Mouse (Mus musculus) limb, embryonic 13.5 days (tissue): ENCODE measurements at regions not wholly inside any gene's neighbourhood (a gene's known extent, or its start where the extent isn't known, plus 50 kb on each side); places are given as distances from the start of the nearest gene placed in this dataset.

Source experiments
- ATAC-seq: fragments of 200-750 bp; cut with Nextera tagmentation; 2 replicates; pipeline ENCODE4 v1.8.0; 2017; ENCODE audit warnings: low read depth, moderate number of reproducible peaks, moderate TSS enrichment; ENCODE audit not compliant: low FRiP score
- H3K27ac ChIP-seq: fragments of 300-500 bp; sonication (generic); 2 replicates; pipeline ENCODE4 v1.5.1; 2015; ENCODE audit warnings: inconsistent platforms, mild to moderate bottlenecking, moderate library complexity
- H3K27me3 ChIP-seq: fragments of 300-500 bp; sonication (generic); 2 replicates; pipeline ENCODE4 v1.6.1; 2015; ENCODE audit warnings: mild to moderate bottlenecking, inconsistent platforms
- H3K36me3 ChIP-seq: fragments of 300-500 bp; sonication (generic); 2 replicates; pipeline ENCODE4 v1.6.1; 2015; ENCODE audit warnings: inconsistent platforms, mild to moderate bottlenecking, moderate library complexity
- H3K4me1 ChIP-seq: fragments of 300-500 bp; sonication (generic); 2 replicates; pipeline ENCODE4 v1.6.1; 2015; ENCODE audit warnings: inconsistent platforms
- H3K4me2 ChIP-seq: fragments of 300-500 bp; sonication (generic); replicated peaks from 2 replicates; pipeline ENCODE4 v1.6.1; 2015; ENCODE audit warnings: inconsistent platforms, mild to moderate bottlenecking, moderate library complexity
- H3K4me3 ChIP-seq: fragments of 300-500 bp; sonication (generic); 2 replicates; pipeline ENCODE4 v1.5.1; 2015; ENCODE audit warnings: moderate library complexity, mild to moderate bottlenecking, inconsistent platforms
- H3K9ac ChIP-seq: fragments of 300-500 bp; sonication (generic); 2 replicates; pipeline ENCODE4 v1.6.1; 2015; ENCODE audit warnings: mild to moderate bottlenecking, inconsistent platforms
- H3K9me3 ChIP-seq: fragments of 300-500 bp; sonication (generic); 2 replicates; pipeline ENCODE4 v1.6.1; 2016; ENCODE audit warnings: inconsistent platforms
- WGBS: fragments of 180-500 bp; shearing (Covaris S2); methylation state at CpG from one replicate; pipeline ENCODE4 v1.1.7; 2015; 5-methylcytosine and 5-hydroxymethylcytosine counted together

- WGBS: 22% methylated on average over 12 of the region's 12 CpGs
- no peak overlapping the region for H3K27ac ChIP-seq
- ATAC-seq: no peak
These were observed 112.7 kb upstream of the Spred2 start for GRCm38 (mm10) chr11:19811271-19811991.

DNA sequence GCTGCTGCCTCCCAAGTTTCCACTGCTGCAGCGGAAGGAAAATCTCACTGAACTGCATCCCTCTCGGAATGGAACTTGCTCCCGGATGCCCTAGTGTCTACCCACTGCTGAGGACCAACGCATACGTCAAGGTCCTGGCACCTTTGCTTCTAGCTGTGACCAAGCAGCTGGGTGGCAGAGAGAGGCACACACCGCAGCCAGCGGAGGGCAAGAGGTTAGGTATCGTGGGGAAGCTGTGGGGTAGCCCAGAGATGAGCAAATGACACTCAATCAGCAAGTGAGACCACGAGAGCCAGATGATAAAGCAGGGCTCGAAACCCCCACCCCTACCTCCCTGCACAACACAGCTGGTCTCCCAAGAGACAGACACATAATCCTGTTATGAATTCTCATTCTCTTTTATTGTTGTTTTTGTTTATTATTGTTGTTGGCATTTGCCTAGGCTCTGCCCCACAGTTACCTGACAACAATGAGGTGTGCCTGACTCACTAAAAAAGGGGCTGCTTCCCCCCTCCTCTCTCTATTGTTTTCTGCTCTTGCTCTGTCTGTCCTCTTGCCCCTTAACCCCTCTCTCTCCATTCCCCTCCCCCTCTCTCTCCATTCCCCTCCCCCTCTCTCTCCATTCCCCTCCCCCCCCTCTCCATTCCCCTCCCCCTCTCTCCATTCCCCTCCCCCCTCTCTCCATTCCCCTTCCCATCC is 112.0 kb upstream of the Spred2 start:
- H3K4me1 ChIP-seq: peaks cover 13% of the 10 kb centered on the region
- H3K9me3 ChIP-seq: peaks cover 7% of the 10 kb centered on the region; the same call in 1 of the 2 replicates
- no peak overlapping the region for H3K4me3 ChIP-seq
- H3K27me3 ChIP-seq: no peaks in the 10 kb centered on the region
- H3K36me3 ChIP-seq: no peaks in the 10 kb centered on the region
- H3K4me2 ChIP-seq: peak overlapping the region; percentile 39
- no peak overlapping the region for H3K9ac ChIP-seq
- H3K27ac ChIP-seq: no peak overlapping the region
- WGBS: 21% methylated on average over 10 of the region's 10 CpGs
- no peak; the same call in 1 of the 2 replicates for ATAC-seq

More at GRCm38 (mm10) chr11:19811271-19811991, 112.7 kb upstream of the Spred2 start:
- Histone ChIP-seq H3K9me3 (peaks cover 7% of the 10 kb centered on the region; the same call in 1 of the 2 replicates), H3K4me3 (no peak overlapping the region), H3K4me1 (peaks cover 7% of the 10 kb centered on the region), H3K9ac (no peak overlapping the region), H3K27me3 (no peaks in the 10 kb centered on the region), H3K4me2 (peak overlapping the region; percentile 39), H3K36me3 (no peaks in the 10 kb centered on the region)

DNA sequence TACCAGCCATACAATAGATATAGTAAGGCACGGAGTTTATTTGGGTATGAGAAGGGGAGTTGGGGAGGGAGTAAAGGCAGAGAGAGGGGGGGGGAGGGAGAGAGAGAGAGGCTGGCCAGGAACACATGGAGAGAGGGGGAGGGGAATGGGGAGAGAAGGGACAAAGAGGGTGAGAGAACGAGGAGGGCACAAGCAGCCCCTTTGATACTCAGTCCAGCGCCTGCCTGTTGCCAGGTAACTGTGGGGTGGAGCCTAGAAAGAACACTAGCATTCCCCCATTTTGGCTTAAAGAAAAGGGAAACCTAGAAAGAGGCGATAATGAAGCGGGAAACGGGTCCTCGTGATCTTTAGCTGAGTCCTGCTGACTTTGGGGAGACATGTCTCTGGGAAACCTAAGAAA is 110.6 kb upstream of the Spred2 start:
- H3K27me3 ChIP-seq: no peaks in the 10 kb centered on the region
- peaks cover 7% of the 10 kb centered on the region; the same call in 1 of the 2 replicates for H3K9me3 ChIP-seq
- no peak overlapping the region for H3K4me2 ChIP-seq
- H3K27ac ChIP-seq: no peak overlapping the region
- H3K36me3 ChIP-seq: no peaks in the 10 kb centered on the region
- H3K9ac ChIP-seq: no peak overlapping the region
- no peak overlapping the region for H3K4me3 ChIP-seq
- no peak for ATAC-seq
- WGBS: 79% methylated on average over 7 of the region's 7 CpGs
- H3K4me1 ChIP-seq: peaks cover 22% of the 10 kb centered on the region

GRCm38 (mm10) chr11:19822991-19823390 is 101.2 kb upstream of the Spred2 start:
- no peak overlapping the region for H3K4me3 ChIP-seq
- peaks cover 9% of the 10 kb centered on the region; the same call in 1 of the 2 replicates for H3K4me1 ChIP-seq
- no peaks in the 10 kb centered on the region for H3K9me3 ChIP-seq
- peak; percentile 25; the same call in 1 of the 2 replicates for ATAC-seq
- H3K27me3 ChIP-seq: peaks cover 6% of the 10 kb centered on the region; the same call in 1 of the 2 replicates
- H3K9ac ChIP-seq: no peak overlapping the region
- no peak overlapping the region for H3K4me2 ChIP-seq
- H3K36me3 ChIP-seq: no peaks in the 10 kb centered on the region
- 71% methylated on average over 5 of the region's 5 CpGs for WGBS
- H3K27ac ChIP-seq: no peak overlapping the region

GRCm38 (mm10) chr11:19823461-19823895 is 100.7 kb upstream of the Spred2 start:
- Histone ChIP-seq H3K4me3 (no peak overlapping the region), H3K4me1 (peaks cover 4% of the 10 kb centered on the region; the same call in 1 of the 2 replicates), H3K9ac (no peak overlapping the region), H3K36me3 (no peaks in the 10 kb centered on the region), H3K4me2 (no peak overlapping the region), H3K27ac (no peak overlapping the region), H3K27me3 (peaks cover 6% of the 10 kb centered on the region; the same call in 1 of the 2 replicates), H3K9me3 (no peaks in the 10 kb centered on the region)
- WGBS: 1% methylated on average over 3 of the region's 3 CpGs
- ATAC-seq: peak; percentile 64; the same call in 1 of the 2 replicates

DNA sequence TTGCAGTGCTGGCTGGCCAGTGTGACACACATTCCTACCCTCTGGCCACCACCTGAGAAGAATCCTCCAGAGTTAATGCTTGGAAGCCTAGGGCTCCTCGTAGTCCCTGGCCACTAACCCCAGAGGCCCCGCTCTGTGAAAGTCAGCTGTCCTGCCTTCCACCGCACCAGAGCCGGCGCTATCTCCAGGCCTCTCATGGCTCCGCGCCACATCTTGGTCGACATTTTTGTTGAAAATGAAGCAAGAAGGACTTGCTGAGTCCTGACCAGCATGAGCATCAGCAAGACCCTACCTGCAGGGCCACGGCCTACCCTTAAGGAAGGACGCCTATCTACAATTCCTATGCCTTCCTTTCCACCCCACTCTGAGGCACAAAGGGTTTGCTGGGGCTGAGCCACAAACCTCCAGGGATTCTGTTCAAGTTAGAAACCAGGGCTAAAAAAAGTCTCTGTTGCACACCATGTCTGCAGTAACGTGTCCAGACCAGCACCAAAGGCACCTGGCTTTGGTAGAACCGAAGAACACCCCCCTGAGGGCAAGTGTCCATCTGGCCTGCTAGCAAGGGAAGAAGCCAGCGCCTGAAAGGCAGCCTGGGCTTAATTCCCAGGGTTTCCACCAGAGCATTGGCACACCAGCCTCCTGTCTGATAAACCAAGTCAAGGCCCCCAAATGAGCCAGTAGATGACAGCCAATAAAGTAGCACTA is 97.5 kb upstream of the Spred2 start:
- ATAC-seq: no peak
- H3K27ac ChIP-seq: no peak overlapping the region
- H3K9me3 ChIP-seq: no peaks in the 10 kb centered on the region
- H3K4me2 ChIP-seq: no peak overlapping the region
- peaks cover 17% of the 10 kb centered on the region; the same call in 1 of the 2 replicates for H3K4me1 ChIP-seq
- WGBS: 89% methylated on average over 13 of the region's 13 CpGs
- H3K4me3 ChIP-seq: no peak overlapping the region
- H3K27me3 ChIP-seq: peaks cover 16% of the 10 kb centered on the region; the same call in 1 of the 2 replicates
- H3K36me3 ChIP-seq: no peaks in the 10 kb centered on the region
- no peak overlapping the region for H3K9ac ChIP-seq

DNA sequence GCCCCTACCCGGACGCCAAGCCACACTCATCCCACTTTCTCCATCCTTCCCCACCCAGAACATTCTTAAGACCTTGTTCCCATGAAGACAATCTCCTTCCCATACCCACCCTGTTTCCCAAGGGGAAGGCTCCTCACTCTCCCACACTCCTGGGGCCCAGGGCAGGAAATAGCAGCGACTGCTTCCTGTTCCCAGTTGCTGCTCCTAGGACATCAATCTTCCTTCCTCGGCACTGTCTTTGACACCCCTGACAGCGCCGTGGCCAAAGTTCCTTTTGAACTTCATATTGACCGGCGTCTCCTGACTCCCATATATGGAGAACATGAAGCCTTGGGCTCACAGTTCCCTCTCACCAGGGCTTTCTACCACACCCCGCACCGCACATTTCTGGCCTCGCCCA is 96.2 kb upstream of the Spred2 start:
- H3K9ac ChIP-seq: no peak overlapping the region
- H3K27ac ChIP-seq: no peak overlapping the region
- no peak for ATAC-seq
- H3K4me1 ChIP-seq: peaks cover 17% of the 10 kb centered on the region; the same call in 1 of the 2 replicates
- peaks cover 11% of the 10 kb centered on the region; the same call in 1 of the 2 replicates for H3K27me3 ChIP-seq
- WGBS: 69% methylated on average over 11 of the region's 11 CpGs
- H3K36me3 ChIP-seq: no peaks in the 10 kb centered on the region
- H3K4me3 ChIP-seq: no peak overlapping the region
- no peaks in the 10 kb centered on the region for H3K9me3 ChIP-seq
- no peak overlapping the region for H3K4me2 ChIP-seq

DNA sequence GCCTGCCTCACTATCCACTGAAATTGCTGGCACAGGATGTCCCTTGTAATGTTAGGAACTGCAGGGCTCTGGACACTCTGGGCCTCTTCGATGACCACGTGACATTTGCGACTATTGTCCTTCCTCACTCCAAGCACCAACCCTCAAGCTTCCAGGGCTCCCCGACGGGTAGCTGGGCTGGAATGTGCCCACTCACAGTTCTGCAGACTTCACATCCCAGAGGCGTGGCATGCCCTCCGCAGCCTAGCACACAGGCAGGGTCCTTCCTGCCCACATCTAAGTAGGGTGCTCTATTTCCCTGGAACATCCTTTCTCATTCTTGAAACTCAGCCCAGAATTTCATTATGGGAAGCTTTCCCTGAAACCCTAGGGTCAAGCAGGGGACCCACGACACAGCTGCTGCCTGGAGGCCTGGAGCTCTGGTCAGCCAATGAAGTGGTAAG is 95.2 kb upstream of the Spred2 start:
- no peak for ATAC-seq
- H3K4me3 ChIP-seq: no peak overlapping the region
- H3K4me1 ChIP-seq: peaks cover 17% of the 10 kb centered on the region; the same call in 1 of the 2 replicates
- no peak overlapping the region for H3K4me2 ChIP-seq
- no peak overlapping the region for H3K27ac ChIP-seq
- peaks cover 11% of the 10 kb centered on the region; the same call in 1 of the 2 replicates for H3K27me3 ChIP-seq
- no peaks in the 10 kb centered on the region for H3K36me3 ChIP-seq
- no peak overlapping the region for H3K9ac ChIP-seq
- no peaks in the 10 kb centered on the region for H3K9me3 ChIP-seq
- WGBS: 62% methylated on average over 8 of the region's 8 CpGs

- WGBS: 29% methylated on average over 9 of the region's 9 CpGs
- Histone ChIP-seq H3K4me1 (peaks cover 20% of the 10 kb centered on the region; the same call in 1 of the 2 replicates), H3K9ac (peak overlapping the region; percentile 35; the same call in 1 of the 2 replicates), H3K4me2 (no peak overlapping the region), H3K27me3 (peaks cover 11% of the 10 kb centered on the region; the same call in 1 of the 2 replicates), H3K36me3 (no peaks in the 10 kb centered on the region), H3K27ac (no peak overlapping the region), H3K9me3 (no peaks in the 10 kb centered on the region), H3K4me3 (no peak overlapping the region)
- ATAC-seq: no peak
These were observed 94.5 kb upstream of the Spred2 start for GRCm38 (mm10) chr11:19829564-19830279.

DNA sequence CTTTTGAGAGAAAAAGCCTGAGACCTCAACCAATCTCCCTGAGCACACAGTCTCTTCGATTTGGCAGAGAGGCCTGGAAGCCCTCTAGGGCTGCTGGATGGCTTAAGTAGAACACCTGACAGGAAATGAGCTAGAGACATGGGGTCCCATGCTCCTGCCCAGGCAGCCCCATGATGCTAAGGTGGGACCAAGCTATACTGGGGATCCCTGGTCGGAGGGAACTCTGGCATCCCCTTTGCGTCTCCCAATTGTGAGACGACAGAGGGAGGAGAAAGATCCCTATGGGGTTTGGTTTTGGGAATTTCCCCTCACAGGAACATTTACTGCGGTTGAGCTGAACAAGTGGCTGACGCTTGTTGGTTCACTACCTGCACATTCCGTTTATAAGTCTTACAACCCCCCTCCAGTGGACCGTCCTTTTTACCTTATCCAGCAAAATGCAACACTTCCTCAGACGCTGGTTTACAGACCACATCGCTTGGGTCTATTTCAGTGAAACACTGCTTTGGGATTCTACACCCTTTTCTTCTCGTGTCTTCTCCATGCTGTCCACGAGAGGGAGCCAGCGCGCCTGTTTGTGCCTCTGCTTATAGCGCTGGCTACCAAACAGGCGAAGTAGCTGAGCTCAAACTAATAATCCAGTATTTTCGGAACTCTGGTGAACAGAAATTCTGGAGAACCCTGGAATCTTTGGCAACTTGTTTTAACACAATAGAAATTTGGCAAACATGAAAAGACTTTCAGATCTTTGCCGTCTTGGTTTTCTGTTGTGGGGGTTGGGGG is 93.7 kb upstream of the Spred2 start:
- Histone ChIP-seq H3K9me3 (no peaks in the 10 kb centered on the region), H3K9ac (peak overlapping the region; percentile 5; the same call in 1 of the 2 replicates), H3K36me3 (no peaks in the 10 kb centered on the region), H3K4me2 (no peak overlapping the region), H3K4me3 (no peak overlapping the region), H3K27ac (no peak overlapping the region), H3K27me3 (peaks cover 11% of the 10 kb centered on the region; the same call in 1 of the 2 replicates), H3K4me1 (peaks cover 26% of the 10 kb centered on the region)
- peak; percentile 46; the same call in 1 of the 2 replicates for ATAC-seq
- WGBS: 16% methylated on average over 18 of the region's 18 CpGs
